Comparison of ENCODE assay signal across 8 mouse cellular contexts in genomic region chr1:190924812-190925211, GRCm38 (mm10). TPM values are rescaled to one million over a fixed set of nuclear protein-coding genes. Genes with fewer than 3 reads are reported as not detected.
DNase-seq lines count a peak whose midpoint lies in the region; ATAC-seq and TF ChIP-seq lines count a peak whose summit lies in the region.
"Not testable (repeated sequence)": the region's sequence is repeated elsewhere in the genome, so short reads cannot be mapped to it uniquely, and the experiment has no call there.

TSS of gene Angel2 (plus strand) at chr1:190925112.

- H3K9me3 ChIP-seq in ES-Bruce4 (replicated peaks; ENCODE audit: control insufficient read depth, insufficient read depth, low read length, poor library complexity, severe bottlenecking); heart, embryonic 15.5 days (replicated peaks); intestine, embryonic 15.5 days; neural tube, embryonic 11.5 days (ENCODE audit: control insufficient read depth, low read length): not testable (repeated sequence)

- H3K4me1 ChIP-seq in ES-Bruce4 (ENCODE audit: control insufficient read depth, insufficient read depth, low read length); intestine, embryonic 15.5 days (replicated peaks); neural tube, embryonic 11.5 days (ENCODE audit: control insufficient read depth, insufficient read depth, low read length): not testable (repeated sequence)
- peaks cover 11% of the 10 kb centered on the region for H3K4me1 ChIP-seq in heart, embryonic 15.5 days (replicated peaks)
- H3K4me1 ChIP-seq in lung, adult 2 months (ENCODE audit: control insufficient read depth, insufficient read depth, low read length), result peaks cover 10% of the 10 kb centered on the region

- H3K9ac ChIP-seq in ES-Bruce4 (ENCODE audit: low read depth, poor library complexity, severe bottlenecking); heart, embryonic 15.5 days; intestine, embryonic 15.5 days; neural tube, embryonic 11.5 days (ENCODE audit: low read length): not testable (repeated sequence)

- H3K27me3 ChIP-seq in ES-Bruce4 (ENCODE audit: control insufficient read depth, insufficient read depth, low read length, poor library complexity, severe bottlenecking); heart, embryonic 15.5 days; intestine, embryonic 15.5 days (replicated peaks); neural tube, embryonic 11.5 days (ENCODE audit: control insufficient read depth, insufficient read depth, low read length): not testable (repeated sequence)

- WGBS in heart, embryonic 15.5 days, result 75% methylated on average over 3 of the region's 3 CpGs
- WGBS in intestine, embryonic 15.5 days, result 85% methylated on average over 3 of the region's 3 CpGs
- WGBS in lung, adult 2 months, result 81% methylated on average over 3 of the region's 3 CpGs
- 77% methylated on average over 3 of the region's 3 CpGs for WGBS in neural tube, embryonic 11.5 days

- not testable (repeated sequence) for TF ChIP-seq POLR2A in ES-Bruce4 (IDR thresholded peaks at IDR 0.05; ENCODE audit: insufficient read depth, low read length); lung, adult 2 months (IDR thresholded peaks at IDR 0.05; ENCODE audit: borderline replicate concordance, extremely low read depth, low read depth, low read length)

- ATAC-seq in common myeloid progenitor, adult 5-6 weeks (replicated peaks; ENCODE audit: low read depth, poor library complexity, severe bottlenecking); heart, embryonic 15.5 days (replicated peaks; ENCODE audit: insufficient number of reproducible peaks, insufficient read depth, low FRiP score, low read depth); intestine, embryonic 15.5 days; neural tube, embryonic 11.5 days (ENCODE audit: insufficient read depth, low FRiP score, low TSS enrichment): not testable (repeated sequence)

- H3K4me3 ChIP-seq in ES-Bruce4 (ENCODE audit: low read depth, low read length); heart, embryonic 15.5 days; intestine, embryonic 15.5 days (replicated peaks); lung, adult 2 months (replicated peaks; ENCODE audit: extremely low read depth, low read depth, low read length); neural tube, embryonic 11.5 days (ENCODE audit: low read depth, low read length): not testable (repeated sequence)

- not testable (repeated sequence) for TF ChIP-seq CTCF in ES-Bruce4 (IDR thresholded peaks at IDR 0.05; ENCODE audit: low read depth, low read length); lung, adult 2 months (IDR thresholded peaks at IDR 0.05; ENCODE audit: insufficient read depth, low read length)

- H3K36me3 ChIP-seq in ES-Bruce4 (ENCODE audit: control insufficient read depth, insufficient read depth, low read length, poor library complexity, severe bottlenecking); heart, embryonic 15.5 days; intestine, embryonic 15.5 days; neural tube, embryonic 11.5 days (ENCODE audit: control insufficient read depth, insufficient read depth, low read length): not testable (repeated sequence)

- H3K27ac ChIP-seq in ES-Bruce4 (ENCODE audit: insufficient read depth, low read length); heart, embryonic 15.5 days; intestine, embryonic 15.5 days; neural tube, embryonic 11.5 days (ENCODE audit: low read depth, low read length): not testable (repeated sequence)

- H3K4me2 ChIP-seq in heart, embryonic 15.5 days; intestine, embryonic 15.5 days (replicated peaks); neural tube, embryonic 11.5 days (ENCODE audit: low read depth): not testable (repeated sequence)

- DNase-seq in gastrocnemius, adult 18-20 months (ENCODE audit: low spot score); left cerebral cortex, postnatal 10 days (ENCODE audit: extremely low spot score in 1 of 2, low spot score in 2 of 2); lung, adult 2 months; neural tube, embryonic 11.5 days (ENCODE audit: low spot score): not testable (repeated sequence)

- not testable (repeated sequence) for TF ChIP-seq EP300 in ES-Bruce4 (IDR thresholded peaks at IDR 0.05; ENCODE audit: insufficient read depth, low read depth, low read length)

- intact Hi-C loops in left cerebral cortex, postnatal 10 days (cut with DNase I), result not testable (repeated sequence)

RNA-seq across cellular contexts. Expression of gene Angel2, which starts in this region (rescaled TPM):
- polyA plus RNA-seq in ES-Bruce4 (2011; ENCODE audit: insufficient read depth, insufficient read length, low read depth, missing spikeins), result 19.7 and 20.8 TPM in 2 replicates
- 44.6 and 64.5 TPM in 2 replicates for total RNA-seq in common myeloid progenitor, adult 5-6 weeks (2017)
- 10 to 100 TPM; 26.4 to 30.1 TPM for total RNA-seq in gastrocnemius, adult 18-20 months (2021)
- polyA plus RNA-seq in heart, embryonic 15.5 days (2015; fragmentation: Nextera tagmentation; extraction: Ambion mirVana), result 29.3 and 30.1 TPM in 2 replicates
- polyA plus RNA-seq in intestine, embryonic 15.5 days (2015; fragmentation: Nextera tagmentation; extraction: Ambion mirVana), result 36.2 and 40.2 TPM in 2 replicates
- total RNA-seq in left cerebral cortex, postnatal 10 days (2021), result 10 to 100 TPM; 60.9 to 63.8 TPM
- polyA plus RNA-seq in lung, adult 2 months (2012; rRNA removed), result 19.9 and 22.7 TPM in 2 replicates
- 54.6 and 66.7 TPM in 2 replicates for polyA plus RNA-seq in neural tube, embryonic 11.5 days (2014; fragmentation: Nextera tagmentation; extraction: Ambion mirVana)
